Mouse (Mus musculus) ES-Bruce4 (cell line): Measurements from ENCODE around the gene Arl4c.

Source experiments
- CTCF ChIP-seq: IDR thresholded peaks from one replicate; pipeline ENCODE4 v1.8.1; 2011; ENCODE audit warnings: low read depth, low read length
- EP300 ChIP-seq: IDR thresholded peaks from 2 replicates; pipeline ENCODE4 v1.6.1; 2011; ENCODE audit warnings: low read depth, low read length; ENCODE audit not compliant: insufficient read depth
- POLR2A ChIP-seq: IDR thresholded peaks from one replicate; pipeline ENCODE4 v1.8.1; 2011; ENCODE audit warnings: low read length; ENCODE audit not compliant: insufficient read depth

DNA sequence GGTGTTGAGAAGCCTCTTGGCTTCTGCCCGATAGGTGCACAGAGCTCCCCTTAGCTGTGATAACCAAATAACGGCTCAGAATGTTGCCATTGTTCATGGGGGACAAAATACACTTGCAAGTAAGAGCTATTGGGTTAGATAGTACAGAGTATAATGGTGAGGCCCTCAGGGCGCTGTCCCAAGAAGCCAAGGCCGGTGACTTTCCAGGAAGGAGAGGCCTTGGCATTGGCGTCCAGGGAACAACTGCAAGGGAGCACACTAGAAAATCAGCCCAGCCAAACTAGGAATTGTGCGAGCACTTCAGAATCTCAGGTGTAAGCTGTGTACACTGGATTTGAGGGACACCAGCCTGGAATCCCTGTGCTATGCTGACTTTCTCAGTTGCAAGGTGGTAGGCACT is 11.4 kb downstream of the Arl4c start:
- no peak for TF ChIP-seq CTCF
- TF ChIP-seq POLR2A: no peak
- TF ChIP-seq EP300: no peak
